Mouse (Mus musculus) effector memory CD4-positive, alpha-beta T cell, adult 7 months (primary cell): ENCODE data around the gene Phf11a. TPM values are rescaled to one million over a fixed set of nuclear protein-coding genes. Genes with fewer than 3 reads are reported as not detected.

ENCODE experiments used
- polyA plus RNA-seq: library from polyadenylated mRNA; unstranded; fragments of 100-300 nt; shearing (Covaris generic); gene quantifications from one replicate; pipeline ENCODE4 v1.2.1, GENCODE M21; 2017

Gene Phf11a
- polyA plus RNA-seq = 20.6 TPM

GRCm38 (mm10) chr14:59297391-59297790 is at the start of gene Phf11a:
Gene Phf11a (minus strand): TSS chr14:59297522.

GRCm38 (mm10) chr14:59341189-59341588 is 43.9 kb upstream of the Phf11a start, which contains the start of gene Phf11b:
Gene Phf11b (minus strand): TSS chr14:59341351.

GRCm38 (mm10) chr14:59260056-59260455 is 37.3 kb downstream of the Phf11a start, which contains the start of gene Gm6904:
Gene Gm6904 (minus strand): TSS chr14:59260216.

Other genes starting within 250 kb of the Phf11a start
- not detected for gene 1700129C05Rik, start 154.6 kb downstream of the Phf11a start, polyA plus RNA-seq
- gene Gm5142, start 118.8 kb downstream of the Phf11a start, polyA plus RNA-seq = not detected
- gene Rcbtb1, start 96.3 kb downstream of the Phf11a start, polyA plus RNA-seq = 55.0 TPM
- gene Gm6904, start 37.3 kb downstream of the Phf11a start, polyA plus RNA-seq = 3.9 TPM
- gene Phf11b, start 43.8 kb upstream of the Phf11a start, polyA plus RNA-seq = 87.9 TPM
- 7.2 TPM for gene Phf11d, start 67.9 kb upstream of the Phf11a start, polyA plus RNA-seq
- gene Phf11c, start 97.9 kb upstream of the Phf11a start, polyA plus RNA-seq = 6.4 TPM
- gene Setdb2, start 143.4 kb upstream of the Phf11a start, polyA plus RNA-seq = 24.9 TPM
- 54.5 TPM for gene Cab39l, start 143.4 kb upstream of the Phf11a start, polyA plus RNA-seq